Mouse (Mus musculus) heart, postnatal 4 days (tissue): ENCODE measurements around the gene Vsig10. TPM values are rescaled to one million over a fixed set of nuclear protein-coding genes. Genes with fewer than 3 reads are reported as not detected.
"Not testable (repeated sequence)": the region's sequence is repeated elsewhere in the genome, so short reads cannot be mapped to it uniquely, and the experiment has no call there.

ENCODE experiments used
- DNase-seq: peaks from one replicate; pipeline ENCODE4 v3.0.0; 2021
- total RNA-seq, 2 experiments: library from RNA; stranded (reverse); gene quantifications; 2 replicates each; pipeline ENCODE4 v1.2.3; 2021

Vsig10 gene
- total RNA-seq = 10 to 100 TPM; 12.3 to 18.6 TPM

DNA sequence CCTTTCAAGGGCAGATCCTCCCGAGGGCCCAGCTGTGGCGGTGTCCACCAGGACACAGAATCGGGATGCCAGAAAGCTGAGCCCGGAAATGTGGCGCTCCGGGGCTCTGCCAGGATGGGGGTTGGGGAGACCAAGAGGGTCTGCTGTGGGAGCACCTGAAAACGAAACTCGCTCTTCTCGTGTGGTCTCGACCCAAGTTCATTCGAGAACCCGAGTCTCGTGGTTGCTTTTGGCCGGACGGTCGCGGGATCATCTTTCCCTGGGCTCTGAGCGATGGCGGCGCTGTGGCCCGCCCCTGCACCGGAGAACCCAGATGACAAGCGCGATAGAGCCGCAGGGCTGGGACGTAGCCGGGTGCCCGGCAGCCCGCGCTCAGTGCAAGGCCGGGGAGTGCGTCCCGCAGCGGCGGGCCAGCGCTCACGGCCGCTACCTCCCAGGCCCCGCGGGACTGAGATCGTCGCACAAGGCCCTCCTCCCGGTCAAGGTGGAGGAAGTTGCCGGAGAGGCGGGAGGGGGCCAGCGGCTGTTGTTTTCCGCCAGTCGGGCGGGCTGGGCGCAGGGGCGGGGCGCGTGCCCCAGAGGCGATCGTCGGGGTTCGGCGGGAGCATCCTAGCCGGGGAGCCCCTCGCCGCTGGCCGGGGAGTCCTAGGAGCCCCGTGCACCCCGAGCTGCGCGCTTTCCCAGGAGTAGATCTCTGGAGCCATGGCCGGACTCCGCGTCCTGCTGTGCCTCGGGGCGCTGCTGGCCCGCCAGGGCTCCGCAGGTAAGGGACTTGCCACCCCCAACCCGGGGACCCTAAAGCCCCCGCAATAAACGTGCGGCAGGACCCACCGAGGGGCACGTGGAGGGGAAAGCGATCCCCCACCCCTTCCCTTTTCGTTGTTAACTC lies at the start of gene Vsig10:
Vsig10 (plus strand) TSS at position 343 of the 889 bp plus-strand sequence.
- DNase-seq = peak; percentile 75

DNA sequence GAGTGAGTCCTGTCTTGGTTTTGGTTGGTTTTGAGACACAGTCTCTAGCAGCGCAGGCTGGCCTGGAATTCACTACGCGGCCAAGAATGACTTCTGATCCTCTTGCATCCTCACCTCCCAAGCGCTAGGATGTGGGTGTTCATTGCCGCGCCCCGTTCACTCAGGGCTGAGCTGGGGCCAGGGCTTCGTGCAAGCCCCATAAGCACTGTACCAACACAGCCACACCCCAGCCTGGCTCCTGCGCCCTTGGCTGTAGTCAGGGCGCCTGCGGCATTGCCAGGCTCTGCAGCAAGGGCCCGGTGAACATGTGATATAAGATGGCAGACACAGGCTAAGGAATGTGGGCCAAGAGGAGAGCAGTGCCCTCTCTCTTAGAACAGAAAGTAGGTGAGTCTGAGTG lies 49.5 kb upstream of the Vsig10 start:
- no peak for DNase-seq

DNA sequence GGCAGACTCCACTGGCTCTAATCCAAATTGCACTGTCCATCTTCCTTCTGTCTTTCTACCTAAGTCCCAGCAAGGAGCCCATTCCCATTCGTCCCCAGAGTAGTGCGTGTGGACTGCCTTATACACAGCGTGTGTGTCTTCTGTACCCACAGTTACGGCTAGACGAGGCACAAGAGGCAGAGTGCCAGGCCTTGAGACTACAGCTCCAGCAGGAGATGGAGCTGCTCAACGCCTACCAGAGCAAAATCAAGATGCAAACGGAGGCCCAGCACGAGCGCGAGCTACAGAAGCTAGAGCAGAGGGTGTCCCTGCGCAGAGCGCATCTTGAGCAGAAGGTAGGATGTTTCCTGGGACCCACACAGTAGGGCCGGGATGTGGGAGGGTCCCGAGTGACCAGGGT lies 46.9 kb upstream of the Vsig10 start:
- DNase-seq = no peak

DNA sequence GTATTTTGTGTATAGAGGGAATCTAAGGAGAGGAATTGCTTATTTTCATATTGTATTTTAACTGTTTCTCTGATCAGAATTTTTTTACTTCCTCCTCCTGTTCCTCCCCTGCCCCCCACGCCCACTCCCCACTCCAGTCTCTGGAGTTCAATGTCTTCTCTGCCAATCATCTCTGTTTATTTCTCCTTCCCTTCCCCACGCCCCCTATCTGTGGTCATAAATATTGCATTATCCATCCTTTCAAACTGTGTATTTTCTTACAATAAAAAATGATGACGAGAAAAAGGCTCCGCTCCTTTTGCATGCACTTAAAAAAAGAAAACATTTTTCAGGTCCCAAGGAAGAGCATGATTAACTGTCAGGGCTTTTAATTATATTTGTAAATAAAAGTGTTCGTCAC lies 44.1 kb upstream of the Vsig10 start:
- DNase-seq = no peak

DNA sequence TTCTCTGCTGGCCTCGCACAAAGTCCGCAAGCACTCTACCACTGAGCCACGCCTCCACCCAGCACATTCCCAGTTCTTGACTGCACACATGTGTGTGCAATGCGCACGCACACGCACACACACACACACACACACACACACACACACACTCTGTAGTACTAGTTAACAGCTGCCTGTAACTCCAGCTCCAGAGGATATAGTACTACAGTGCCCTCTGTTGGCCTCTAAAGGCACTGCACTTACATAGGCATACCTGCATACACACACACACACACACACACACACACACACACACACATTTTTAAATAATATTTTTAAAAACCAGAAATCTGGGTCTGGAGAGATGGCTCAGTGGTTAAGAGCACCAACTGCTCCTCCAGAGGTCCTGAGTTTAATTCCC lies 41.1 kb upstream of the Vsig10 start:
- no peak for DNase-seq

DNA sequence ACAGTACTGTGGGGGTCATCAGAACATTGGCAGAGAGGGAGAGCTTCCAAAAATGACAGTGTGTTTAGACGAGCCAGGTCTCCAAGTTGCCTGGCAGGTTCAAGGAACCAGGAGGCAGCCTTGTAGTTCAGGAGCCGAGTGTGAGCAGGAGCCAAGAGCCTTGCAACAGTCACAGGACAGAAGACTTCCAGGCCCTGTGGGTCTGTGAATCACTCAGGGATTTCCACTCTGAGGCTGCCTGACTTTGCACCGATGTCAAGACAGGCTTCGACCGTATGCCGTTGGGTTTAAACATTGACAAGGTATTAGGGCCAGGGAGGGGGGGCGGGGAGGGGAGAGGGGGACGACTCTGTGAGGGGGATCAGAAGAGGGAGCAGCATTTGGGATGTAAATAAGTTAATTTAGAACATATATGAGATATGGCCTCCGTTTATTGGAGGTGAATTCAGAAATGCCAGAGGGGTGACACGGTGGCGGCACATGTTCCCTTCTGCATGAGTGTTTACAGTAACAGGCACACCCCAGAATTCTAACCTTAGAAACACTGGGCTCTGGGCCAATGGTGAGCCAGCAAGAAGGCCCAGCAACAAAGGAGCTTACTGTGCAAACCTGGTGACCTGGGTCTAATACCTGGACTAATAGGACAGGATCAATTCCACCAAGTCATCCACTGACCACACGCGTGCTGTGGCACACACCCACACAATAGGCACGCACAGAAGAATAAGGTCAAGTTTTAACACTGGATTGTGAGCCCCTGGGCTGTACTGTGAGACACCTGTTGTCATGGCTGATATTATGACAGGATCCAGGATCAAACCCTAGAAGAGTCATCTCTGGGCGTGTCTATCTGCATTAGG lies 39.8 kb upstream of the Vsig10 start:
- peak; percentile 48 for DNase-seq

DNA sequence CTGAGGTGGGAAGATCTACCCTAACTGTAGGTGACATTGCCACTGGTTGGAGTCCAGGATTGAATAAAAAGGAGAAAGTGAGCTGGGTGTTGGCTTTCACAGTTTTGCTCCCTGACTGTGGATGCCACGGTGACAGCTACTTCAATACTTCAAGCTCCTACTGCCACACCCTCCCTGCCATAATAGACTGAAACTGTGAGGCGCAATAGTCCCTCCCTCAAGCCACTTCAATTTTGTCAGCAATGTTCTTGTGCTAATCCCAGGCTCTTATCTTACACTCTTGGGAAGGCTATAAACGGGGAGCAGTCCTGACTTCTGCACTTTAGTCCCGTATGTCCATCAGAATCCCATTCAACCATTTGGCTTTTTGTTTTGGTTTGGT lies 39.2 kb upstream of the Vsig10 start:
- no peak for DNase-seq

DNA sequence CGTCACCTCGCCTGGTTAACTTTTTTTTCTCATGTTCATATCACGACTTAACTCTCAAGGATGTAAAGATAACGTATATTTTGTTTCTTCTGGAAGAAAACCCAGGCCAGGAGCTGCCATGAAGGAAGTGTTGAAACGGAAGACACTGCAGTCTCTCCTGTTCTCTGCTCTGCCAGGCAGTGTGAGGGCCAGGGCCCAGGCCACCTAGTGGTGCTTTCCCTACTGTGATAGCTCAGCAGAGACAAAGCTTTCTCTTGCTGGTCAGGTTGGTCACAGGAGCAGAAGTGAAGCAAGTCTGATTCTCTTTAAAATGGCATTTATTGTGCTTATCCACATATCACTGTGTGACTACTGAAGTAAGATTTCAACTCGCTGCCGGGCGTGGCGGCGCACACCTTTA lies 37.3 kb upstream of the Vsig10 start:
- peak; percentile 23 for DNase-seq

DNA sequence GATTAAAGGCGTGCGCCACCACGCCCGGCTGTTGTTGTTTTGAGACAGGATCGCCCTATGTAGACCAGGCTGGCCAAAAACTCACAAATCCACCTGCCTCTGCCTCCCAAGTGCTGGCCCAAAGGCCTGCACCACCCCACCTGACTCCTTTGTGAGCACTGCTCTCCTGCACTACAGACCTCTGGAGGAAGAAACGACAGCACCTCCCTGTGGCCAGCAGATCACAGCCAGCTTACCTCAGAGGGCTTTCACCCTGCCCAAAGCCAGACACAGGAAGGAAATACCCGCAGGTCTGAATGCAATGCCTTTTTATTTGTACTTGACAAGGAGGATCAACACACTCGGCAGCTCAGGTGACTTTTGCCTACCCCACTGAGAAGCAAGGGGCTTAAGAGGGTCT lies 36.5 kb upstream of the Vsig10 start:
- no peak for DNase-seq

DNA sequence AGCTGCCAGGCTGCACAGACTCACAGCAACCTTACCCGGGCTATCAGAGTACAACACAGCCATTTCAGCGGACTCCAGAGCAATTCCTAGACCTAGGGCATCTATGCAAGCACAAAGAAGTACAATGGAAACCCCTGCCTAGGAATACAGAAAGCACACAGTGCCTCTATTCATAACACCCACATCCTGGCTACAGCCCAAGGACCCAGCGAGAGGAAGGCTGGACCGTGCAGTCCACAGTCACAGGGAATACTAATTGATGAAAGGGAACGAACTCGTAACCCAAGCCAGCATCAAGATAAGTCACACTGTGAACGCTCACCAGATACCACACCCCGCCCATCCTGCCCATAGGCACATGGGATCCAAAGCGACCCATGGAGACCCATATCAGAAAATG lies 34.9 kb upstream of the Vsig10 start:
- no peak for DNase-seq

DNA sequence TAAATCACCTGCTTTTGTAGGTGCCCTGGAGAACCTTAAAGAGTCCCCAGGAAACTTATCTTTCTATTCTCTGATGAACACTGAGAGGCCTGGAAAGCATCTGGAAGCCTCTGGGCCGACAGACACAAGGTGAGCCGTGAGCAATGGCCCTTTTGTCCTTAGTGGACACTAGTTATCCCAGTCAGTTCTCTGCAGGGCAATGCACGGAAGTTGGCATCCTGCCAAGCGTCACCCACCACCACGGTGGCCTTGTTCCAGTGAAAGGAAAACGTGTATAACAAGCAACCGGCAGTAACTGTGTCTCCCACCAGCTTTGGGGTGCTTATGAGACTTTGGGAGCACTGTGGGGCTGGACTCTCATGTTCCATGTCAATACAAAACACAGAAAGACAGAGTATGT lies 34.2 kb upstream of the Vsig10 start:
- no peak for DNase-seq

DNA sequence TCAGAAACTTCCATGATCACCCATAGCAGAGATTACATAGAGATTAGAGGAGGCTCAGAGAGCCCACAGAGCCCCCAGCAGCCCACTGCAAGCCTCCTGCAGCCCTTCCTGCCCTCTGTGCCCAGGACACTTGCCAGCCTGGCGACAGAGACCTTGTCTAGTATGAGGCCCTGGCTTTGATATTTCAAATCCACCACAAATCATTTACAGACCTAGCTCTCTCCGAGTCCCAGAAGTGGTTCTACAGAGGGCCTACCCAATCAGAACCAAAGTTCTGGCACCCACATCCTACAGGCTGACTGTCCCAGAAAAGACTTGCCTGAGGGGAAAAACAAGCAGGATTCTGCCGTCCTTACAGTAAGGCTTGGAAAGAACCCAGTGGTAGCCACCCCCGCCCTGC lies 33.6 kb upstream of the Vsig10 start:
- no peak for DNase-seq

DNA sequence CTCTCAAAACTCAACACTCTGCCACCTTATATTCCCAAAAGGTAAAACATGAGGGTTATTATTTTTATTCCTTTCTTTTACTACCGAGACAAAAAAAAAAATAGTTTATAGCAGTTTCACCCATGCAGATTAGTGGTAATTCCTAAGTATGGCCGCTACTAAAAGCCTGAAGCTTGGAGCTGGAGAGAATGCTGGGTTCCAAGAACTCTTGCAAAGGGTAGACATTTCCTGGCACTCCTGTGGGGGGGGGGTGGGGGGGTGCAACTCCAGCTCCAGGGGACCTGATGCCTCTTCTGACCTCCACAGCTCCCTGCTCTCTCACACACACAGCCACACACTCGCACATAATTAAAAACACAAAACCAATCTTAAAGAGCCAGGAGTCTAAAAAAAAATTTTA lies 32.6 kb upstream of the Vsig10 start:
- no peak for DNase-seq

DNA sequence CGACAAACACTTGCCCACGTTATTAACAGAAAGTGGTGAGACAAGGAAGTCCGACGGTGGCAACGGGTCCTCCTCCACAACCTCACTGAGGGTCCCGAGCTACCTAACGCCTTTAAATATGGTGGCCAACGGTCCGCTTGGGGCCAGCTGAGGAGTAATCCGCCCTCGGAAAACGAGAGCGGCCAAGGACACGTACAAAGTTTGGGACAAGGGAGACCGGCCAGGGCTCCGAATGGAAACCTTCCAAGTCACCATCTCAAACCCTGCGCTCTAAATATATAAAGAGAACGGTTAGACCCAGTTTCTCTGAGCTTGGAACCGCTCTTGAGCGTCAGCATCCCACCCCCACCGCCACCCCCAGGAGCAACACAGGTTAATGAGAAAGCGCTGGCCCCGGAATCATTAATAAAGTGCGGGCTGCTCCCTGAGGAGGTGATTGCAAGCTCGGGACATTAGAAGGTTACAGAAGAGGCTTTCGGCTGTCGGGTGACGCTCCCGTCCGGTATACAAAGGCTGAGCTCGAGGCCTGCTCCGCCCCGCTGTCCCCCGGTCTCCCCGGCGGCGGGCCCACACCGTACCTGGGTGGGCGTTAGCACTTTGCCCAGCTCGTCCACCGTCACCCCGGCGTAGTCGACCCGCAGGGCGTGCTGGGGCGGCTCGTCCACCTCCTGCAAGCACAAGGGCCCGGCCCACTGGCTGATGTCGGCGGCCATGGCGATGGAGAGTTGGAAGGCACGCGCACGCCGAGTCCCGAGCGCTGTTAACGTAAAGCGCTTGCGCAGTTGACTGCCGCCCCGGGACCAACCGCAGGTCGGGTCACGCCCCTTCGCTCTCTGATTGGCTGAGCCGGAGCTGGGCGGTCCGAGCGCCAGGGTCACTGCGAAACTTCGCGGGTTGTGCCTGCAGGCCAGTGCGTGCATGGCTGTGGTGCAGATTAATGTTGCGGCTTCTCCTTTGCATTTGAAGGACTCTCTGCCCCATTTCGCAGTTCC lies 31.8 kb upstream of the Vsig10 start, which contains the start of gene Pebp1:
Pebp1 (minus strand) TSS at position 795 of the 992 bp plus-strand sequence.
- peak; percentile 98 for DNase-seq

DNA sequence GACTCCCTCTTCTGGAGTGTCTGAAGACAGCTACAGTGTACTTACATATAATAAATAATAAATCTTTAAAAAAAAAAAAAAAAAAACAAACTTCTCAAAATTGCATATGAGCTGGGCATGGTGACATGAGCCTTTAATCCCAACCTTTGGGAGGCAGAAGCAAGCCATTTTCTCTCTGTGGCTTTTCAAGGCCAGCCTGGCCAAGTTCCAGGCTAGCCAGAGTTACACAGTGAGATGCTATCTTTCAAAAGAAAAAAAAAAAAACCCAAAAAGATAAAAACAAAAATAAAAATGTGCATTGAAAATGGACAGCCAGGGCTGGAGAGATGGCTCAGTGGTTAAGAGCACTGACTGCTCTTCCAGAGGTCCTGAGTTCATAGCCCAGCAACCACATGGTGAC lies 29.2 kb upstream of the Vsig10 start:
- DNase-seq = no peak

DNA sequence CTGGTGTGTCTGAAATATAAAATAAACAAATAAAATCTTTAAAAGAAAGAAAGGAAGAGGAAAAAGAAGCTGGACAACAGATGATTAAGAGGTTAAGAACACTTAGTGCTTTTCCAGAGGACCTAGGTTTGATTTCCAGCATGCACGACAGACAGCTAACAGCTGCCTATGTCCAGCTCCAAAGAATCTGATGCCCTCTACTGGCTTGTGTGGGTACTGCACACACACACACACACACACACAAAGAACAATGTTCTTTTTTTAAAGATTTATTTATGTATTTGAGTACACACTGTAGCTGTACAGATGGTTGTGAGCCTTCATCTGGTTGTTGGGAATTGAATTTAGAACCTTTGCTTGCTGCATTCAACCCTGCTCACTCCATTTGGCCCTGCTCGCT lies 28.8 kb upstream of the Vsig10 start:
- no peak for DNase-seq

DNA sequence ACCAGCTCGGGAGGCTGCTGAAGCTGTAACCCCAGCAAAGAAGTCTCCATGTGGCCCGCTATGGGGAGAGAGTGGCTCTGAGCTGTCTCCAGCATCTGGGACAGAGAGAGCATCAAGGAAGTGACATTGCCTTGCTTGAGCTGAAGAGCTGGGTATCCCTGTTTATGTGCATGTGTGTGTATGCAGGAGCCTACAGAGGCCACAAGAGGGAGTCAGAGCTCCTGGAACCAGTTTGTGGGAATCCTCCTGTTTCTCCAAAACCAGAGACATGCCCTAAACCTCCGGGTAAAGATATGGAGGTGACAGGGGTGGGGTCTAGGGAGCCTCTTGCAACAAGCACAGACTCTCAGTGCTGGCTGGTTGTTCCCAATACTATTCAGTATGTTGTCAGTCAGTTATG lies 27.6 kb upstream of the Vsig10 start:
- DNase-seq = no peak

DNA sequence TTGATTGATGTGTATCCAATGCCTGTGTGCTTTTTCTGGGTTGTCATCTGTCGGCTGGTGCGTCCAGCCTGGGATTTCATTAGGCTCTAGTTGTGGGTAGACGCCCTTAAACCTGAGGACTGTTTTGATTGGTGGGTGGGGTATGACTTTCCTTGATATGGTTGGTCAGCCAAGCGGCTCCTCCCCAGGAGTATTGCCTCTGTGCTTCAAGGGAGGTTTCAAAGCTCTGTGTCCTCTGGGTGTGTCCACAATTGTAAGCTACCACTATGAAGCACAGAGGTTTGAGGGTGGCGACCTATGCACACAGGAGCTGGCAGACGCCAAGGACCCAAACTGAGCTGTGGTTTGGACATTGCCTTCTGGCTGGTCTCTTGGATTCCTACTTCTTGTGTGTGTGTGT lies 26.3 kb upstream of the Vsig10 start:
- DNase-seq = no peak

DNA sequence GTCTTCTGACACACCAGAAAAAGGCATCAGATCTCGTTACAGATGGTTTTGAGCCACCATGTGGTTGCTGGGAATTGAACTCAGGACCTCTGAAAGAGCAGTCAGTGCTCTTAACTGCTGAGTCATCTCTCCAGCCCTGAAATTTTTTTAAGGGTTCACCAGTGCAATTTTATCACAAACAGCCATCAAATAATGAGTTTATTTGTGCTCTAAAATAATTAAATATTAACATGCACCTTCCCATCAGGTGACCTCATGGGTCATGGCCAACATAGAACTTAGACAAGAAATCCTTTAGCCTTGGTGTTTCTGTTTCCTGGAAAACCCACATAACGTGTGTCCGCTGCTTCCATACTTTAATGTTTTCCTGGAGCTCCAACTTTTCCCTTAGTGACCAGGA lies 25.1 kb upstream of the Vsig10 start:
- not testable (repeated sequence) for DNase-seq

DNA sequence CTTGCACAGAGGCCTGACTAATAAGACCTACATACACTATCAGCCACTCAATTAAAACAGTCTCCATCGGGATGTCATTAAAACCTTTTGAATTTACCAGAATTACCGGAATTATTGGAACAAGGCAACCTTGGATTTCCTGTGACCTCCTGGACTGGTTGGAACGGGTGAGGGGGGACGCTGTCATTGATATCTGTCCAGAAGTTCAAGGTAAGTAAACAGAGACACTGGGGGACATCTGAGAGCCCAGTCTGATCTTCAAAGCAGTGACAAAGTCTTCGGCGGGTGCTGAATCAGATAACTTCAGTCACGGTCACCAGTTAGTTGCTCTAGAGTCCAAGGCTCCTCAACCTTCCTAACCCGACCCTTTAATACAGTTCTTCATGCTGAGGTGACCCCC lies 23.9 kb upstream of the Vsig10 start:
- no peak for DNase-seq

DNA sequence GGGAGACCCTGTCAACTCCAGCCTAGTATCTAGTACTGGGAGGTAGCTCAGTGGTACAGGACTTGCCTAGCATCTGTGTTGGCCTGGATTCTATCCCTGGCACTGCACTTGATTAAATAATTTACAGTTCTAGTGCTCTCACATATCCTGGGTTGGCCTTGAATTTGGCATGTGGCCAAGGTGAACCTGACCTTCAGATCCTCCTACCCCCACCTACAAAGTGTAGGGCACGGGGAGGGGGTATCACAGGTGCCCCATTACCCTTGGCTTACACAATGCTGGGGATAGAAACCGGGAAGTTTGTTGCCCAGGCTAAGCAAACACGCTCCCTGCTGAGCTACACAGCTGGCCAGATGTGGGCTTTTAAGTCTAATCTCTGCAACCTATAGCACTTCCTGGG lies 16.0 kb upstream of the Vsig10 start:
- DNase-seq = no peak
